Comparison of ENCODE assay signal across 8 mouse cellular contexts in genomic region chr4:117019206-117020134, GRCm38 (mm10). TPM values are rescaled to one million over a fixed set of nuclear protein-coding genes. Genes with fewer than 3 reads are reported as not detected.
DNase-seq lines count a peak whose midpoint lies in the region; ATAC-seq and TF ChIP-seq lines count a peak whose summit lies in the region.

Eif2b3 (plus strand) TSS chr4:117019402.

- peaks cover 6% of the 10 kb centered on the region; the same call in 1 of the 2 replicates for H3K4me1 ChIP-seq in heart, embryonic 11.5 days (ENCODE audit: control insufficient read depth, insufficient read depth, low read length)
- peaks cover 8% of the 10 kb centered on the region; the same call in 1 of the 2 replicates for H3K4me1 ChIP-seq in kidney, postnatal 0 days (replicated peaks; ENCODE audit: insufficient read depth, low read length)
- peaks cover 14% of the 10 kb centered on the region for H3K4me1 ChIP-seq in liver, embryonic 11.5 days (replicated peaks; ENCODE audit: control insufficient read depth, insufficient read depth, low read length)
- H3K4me1 ChIP-seq in stomach, embryonic 14.5 days (ENCODE audit: control insufficient read depth, insufficient read depth, low read length), result peaks cover 4% of the 10 kb centered on the region; the same call in 1 of the 2 replicates

- H3K9me3 ChIP-seq in heart, embryonic 11.5 days (replicated peaks; ENCODE audit: control insufficient read depth, low read length), result no peaks in the 10 kb centered on the region
- no peaks in the 10 kb centered on the region for H3K9me3 ChIP-seq in kidney, postnatal 0 days (replicated peaks; ENCODE audit: low read length)
- H3K9me3 ChIP-seq in liver, embryonic 11.5 days (ENCODE audit: control insufficient read depth, low read length), result no peaks in the 10 kb centered on the region
- H3K9me3 ChIP-seq in stomach, embryonic 14.5 days (ENCODE audit: control insufficient read depth, low read depth, low read length), result no peaks in the 10 kb centered on the region

- peak; percentile 98 for ATAC-seq in erythroblast, adult 5-6 weeks (replicated peaks; ENCODE audit: low FRiP score, poor library complexity, severe bottlenecking)
- peak; percentile 91 for ATAC-seq in heart, embryonic 11.5 days (replicated peaks; ENCODE audit: insufficient number of reproducible peaks, low FRiP score, low TSS enrichment)
- peak; percentile 85; the same call in 1 of the 2 replicates for ATAC-seq in kidney, postnatal 0 days (replicated peaks; ENCODE audit: low FRiP score, low read depth)
- peak; percentile 96 for ATAC-seq in liver, embryonic 11.5 days (replicated peaks; ENCODE audit: low FRiP score)
- ATAC-seq in stomach, embryonic 14.5 days (ENCODE audit: insufficient number of reproducible peaks, insufficient read depth, low FRiP score, low read depth), result peak; percentile 95

- TF ChIP-seq CTCF in kidney, postnatal 0 days (IDR thresholded peaks at IDR 0.05; ENCODE audit: low read depth), result peak; percentile 34; the same call in 1 of the 2 replicates

- H3K9ac ChIP-seq in heart, embryonic 11.5 days (ENCODE audit: low read depth, low read length), result peak within 1 kb of the TSS; percentile 91
- peak within 1 kb of the TSS; percentile 70 for H3K9ac ChIP-seq in kidney, postnatal 0 days (ENCODE audit: low read depth, low read length)
- peak within 1 kb of the TSS; percentile 72 for H3K9ac ChIP-seq in liver, embryonic 11.5 days (ENCODE audit: low read depth, low read length)
- peak within 1 kb of the TSS; percentile 60 for H3K9ac ChIP-seq in stomach, embryonic 14.5 days (replicated peaks; ENCODE audit: low read depth, low read length)

- peak within 1 kb of the TSS; percentile 90 for H3K4me3 ChIP-seq in heart, embryonic 11.5 days (ENCODE audit: low read depth, low read length)
- H3K4me3 ChIP-seq in kidney, postnatal 0 days (replicated peaks; ENCODE audit: low read depth, low read length), result peak within 1 kb of the TSS; percentile 71
- peak within 1 kb of the TSS; percentile 72 for H3K4me3 ChIP-seq in liver, embryonic 11.5 days (ENCODE audit: low read depth, low read length)
- peak within 1 kb of the TSS; percentile 66 for H3K4me3 ChIP-seq in stomach, embryonic 14.5 days (ENCODE audit: low read depth, low read length)

- no peaks in the 10 kb centered on the region for H3K27me3 ChIP-seq in heart, embryonic 11.5 days (ENCODE audit: control insufficient read depth, insufficient read depth, low read length)
- no peaks in the 10 kb centered on the region for H3K27me3 ChIP-seq in kidney, postnatal 0 days (ENCODE audit: insufficient read depth, low read length)
- H3K27me3 ChIP-seq in liver, embryonic 11.5 days (replicated peaks; ENCODE audit: control insufficient read depth, insufficient read depth, low read length), result no peaks in the 10 kb centered on the region
- no peaks in the 10 kb centered on the region for H3K27me3 ChIP-seq in stomach, embryonic 14.5 days (ENCODE audit: control insufficient read depth, insufficient read depth, low read length)

- WGBS in heart, embryonic 11.5 days (ENCODE audit: insufficient replicate concordance), result under 1% methylated on average over 61 of the region's 61 CpGs
- under 1% methylated on average over 61 of the region's 61 CpGs for WGBS in kidney, postnatal 0 days
- WGBS in liver, embryonic 11.5 days, result under 1% methylated on average over 61 of the region's 61 CpGs
- under 1% methylated on average over 61 of the region's 61 CpGs for WGBS in stomach, embryonic 14.5 days

- H3K27ac ChIP-seq in heart, embryonic 11.5 days (ENCODE audit: low read depth, low read length), result 0 out of 2 replicates have a peak within 1 kb of the TSS, but pooled peaks have one; percentile 35
- no peak within 1 kb of the TSS for H3K27ac ChIP-seq in kidney, postnatal 0 days
- peak within 1 kb of the TSS; percentile 30; the same call in 1 of the 2 replicates for H3K27ac ChIP-seq in liver, embryonic 11.5 days (ENCODE audit: low read depth, low read length)
- no peak within 1 kb of the TSS for H3K27ac ChIP-seq in stomach, embryonic 14.5 days (ENCODE audit: low read length)

- DNase-seq in B cell, adult 2 months, result peak; percentile 85
- DNase-seq in brain, adult 2 months (ENCODE audit: low read depth, low spot score), result peak; percentile 98
- peak; percentile 95 for DNase-seq in kidney, postnatal 0 days (ENCODE audit: low spot score)
- DNase-seq in liver, embryonic 11.5 days (ENCODE audit: low spot score), result peak; percentile 90
- DNase-seq in naive thymus-derived CD4-positive, alpha-beta T cell, adult 2 months (ENCODE audit: low read depth), result peak; percentile 93

- H3K36me3 ChIP-seq in heart, embryonic 11.5 days (ENCODE audit: control insufficient read depth, insufficient read depth, low read length), result peaks cover 8% of the 10 kb centered on the region; the same call in 1 of the 2 replicates
- H3K36me3 ChIP-seq in kidney, postnatal 0 days (ENCODE audit: insufficient read depth, low read length), result 0 out of 2 replicates have a peak, but pooled peaks cover 5% of the 10 kb centered on the region
- H3K36me3 ChIP-seq in liver, embryonic 11.5 days (ENCODE audit: control insufficient read depth, insufficient read depth, low read length), result peaks cover 8% of the 10 kb centered on the region
- peaks cover 9% of the 10 kb centered on the region; the same call in 1 of the 2 replicates for H3K36me3 ChIP-seq in stomach, embryonic 14.5 days (ENCODE audit: control insufficient read depth, insufficient read depth, low read length)

- peak within 1 kb of the TSS; percentile 78 for H3K4me2 ChIP-seq in heart, embryonic 11.5 days
- H3K4me2 ChIP-seq in kidney, postnatal 0 days (ENCODE audit: low read length), result peak within 1 kb of the TSS; percentile 93
- H3K4me2 ChIP-seq in liver, embryonic 11.5 days, result peak within 1 kb of the TSS; percentile 71
- H3K4me2 ChIP-seq in stomach, embryonic 14.5 days (replicated peaks; ENCODE audit: low read depth, low read length), result peak within 1 kb of the TSS; percentile 62

RNA-seq across cellular contexts. Expression of gene Eif2b3, which starts in this region (rescaled TPM):
- total RNA-seq in erythroblast, adult 5-6 weeks (2015; ENCODE audit: low replicate concordance), result 11.9 and 20.1 TPM in 2 replicates
- total RNA-seq in erythroblast, adult 5-6 weeks (2017; ENCODE audit: low replicate concordance), result 7.2 and 10.0 TPM in 2 replicates
- polyA plus RNA-seq in heart, embryonic 11.5 days (2014; fragmentation: Nextera tagmentation; extraction: Ambion mirVana), result 34.1 and 36.9 TPM in 2 replicates
- polyA plus RNA-seq in kidney, postnatal 0 days (2015; fragmentation: Nextera tagmentation; extraction: Ambion mirVana), result 41.0 and 44.9 TPM in 2 replicates
- 69.9 and 80.4 TPM in 2 replicates for polyA plus RNA-seq in liver, embryonic 11.5 days (2014; fragmentation: Nextera tagmentation; extraction: Ambion mirVana)
- polyA plus RNA-seq in stomach, embryonic 14.5 days (2014; fragmentation: Nextera tagmentation; extraction: Ambion mirVana), result 43.7 and 47.4 TPM in 2 replicates

Comparison
In these comparisons a context has a peak if more than half of its experiments do, and no peak if none do; other contexts are left out.
1. H3K27ac ChIP-seq: peak in heart, embryonic 11.5 days (single experiment) and liver, embryonic 11.5 days (single experiment); none in kidney, postnatal 0 days (single experiment) and stomach, embryonic 14.5 days (single experiment).
2. Peak in every context shown above with its lines, with median percentiles within 50 percentile points of each other: DNase-seq, ATAC-seq, H3K4me2 ChIP-seq, H3K4me3 ChIP-seq and H3K9ac ChIP-seq.